Mouse (Mus musculus) thymus, postnatal 36 days (tissue): Measurements from ENCODE around the gene Gm20388.
A peak's percentile ranks its signal among the peaks of the same experiment; 100 is the strongest.

Experiments
- DNase-seq, 2 experiments: peaks; one replicate each; pipeline ENCODE4 v3.0.0; 2022; ENCODE audit warnings: mixed read lengths in 2 of 2

Gene Gm20388

GRCm38 (mm10) chr8:122577116-122577515 is 2666.5 kb downstream of the Gm20388 start:
- DNase-seq = no peak

- no peak for DNase-seq
These were observed 2668.6 kb downstream of the Gm20388 start for GRCm38 (mm10) chr8:122579196-122579595.

- DNase-seq = no peak
These were observed 2670.3 kb downstream of the Gm20388 start for GRCm38 (mm10) chr8:122580926-122581325.

- DNase-seq = no peak
These were observed 2674.3 kb downstream of the Gm20388 start for GRCm38 (mm10) chr8:122584981-122585380.

- no peak for DNase-seq
These were observed 2674.8 kb downstream of the Gm20388 start for GRCm38 (mm10) chr8:122585411-122585891.

- no peak for DNase-seq
These were observed 2675.5 kb downstream of the Gm20388 start for GRCm38 (mm10) chr8:122586171-122586570.

GRCm38 (mm10) chr8:122586749-122587148 is 2676.1 kb downstream of the Gm20388 start:
- DNase-seq = no peak

GRCm38 (mm10) chr8:122593240-122593639 is 2682.6 kb downstream of the Gm20388 start:
- no peak for DNase-seq

GRCm38 (mm10) chr8:122593783-122594507 is 2683.3 kb downstream of the Gm20388 start:
- DNase-seq = no peak

GRCm38 (mm10) chr8:122596031-122596430 is 2685.4 kb downstream of the Gm20388 start:
- DNase-seq = peak; percentile 30 to 40

GRCm38 (mm10) chr8:122600666-122601065 is 2690.0 kb downstream of the Gm20388 start:
- DNase-seq = no peak

- DNase-seq = no peak
These were observed 2694.0 kb downstream of the Gm20388 start for GRCm38 (mm10) chr8:122604640-122605039.

- DNase-seq = no peak
These were observed 2694.7 kb downstream of the Gm20388 start for GRCm38 (mm10) chr8:122605367-122605766.

GRCm38 (mm10) chr8:122606810-122607209 is 2696.2 kb downstream of the Gm20388 start:
- no peak for DNase-seq

- no peak for DNase-seq
These were observed 2699.6 kb downstream of the Gm20388 start for GRCm38 (mm10) chr8:122610209-122610608.

GRCm38 (mm10) chr8:122610612-122611277 is 2700.1 kb downstream of the Gm20388 start:
- no peak for DNase-seq

GRCm38 (mm10) chr8:122611295-122612133 is 2700.9 kb downstream of the Gm20388 start, which contains the start of the genes Galns and Trappc2l:
Galns (minus strand) TSS chr8:122611463.
Trappc2l (plus strand) TSS chr8:122611640.
- peak; percentile 95 to 96 for DNase-seq

- no peak for DNase-seq
These were observed 2705.7 kb downstream of the Gm20388 start for GRCm38 (mm10) chr8:122616181-122616905.

- peak; percentile 75 to 83 for DNase-seq
These were observed 2707.4 kb downstream of the Gm20388 start for GRCm38 (mm10) chr8:122617947-122618546.

GRCm38 (mm10) chr8:122618660-122619378 is 2708.2 kb downstream of the Gm20388 start:
- no peak for DNase-seq

GRCm38 (mm10) chr8:122620446-122620845 is 2709.8 kb downstream of the Gm20388 start:
- DNase-seq = no peak
